Mouse (Mus musculus): ENCODE data around the gene Aqp2. TPM values are rescaled to one million over a fixed set of nuclear protein-coding genes. Genes with fewer than 3 reads are reported as not detected.

Aqp2 gene
- polyA plus RNA-seq (2012; rRNA removed; ENCODE audit: low replicate concordance): 0.22 TPM in 1 of 2 replicates, not detected in the other

GRCm38 (mm10) chr15:99578802-99579485 lies at the start of gene Aqp2:
Gene Aqp2 (plus strand): TSS chr15:99579055.

GRCm38 (mm10) chr15:99590429-99591084 lies 11.7 kb downstream of the Aqp2 start, which contains the start of gene Aqp5:
Gene Aqp5 (plus strand): TSS chr15:99590782.

DNA sequence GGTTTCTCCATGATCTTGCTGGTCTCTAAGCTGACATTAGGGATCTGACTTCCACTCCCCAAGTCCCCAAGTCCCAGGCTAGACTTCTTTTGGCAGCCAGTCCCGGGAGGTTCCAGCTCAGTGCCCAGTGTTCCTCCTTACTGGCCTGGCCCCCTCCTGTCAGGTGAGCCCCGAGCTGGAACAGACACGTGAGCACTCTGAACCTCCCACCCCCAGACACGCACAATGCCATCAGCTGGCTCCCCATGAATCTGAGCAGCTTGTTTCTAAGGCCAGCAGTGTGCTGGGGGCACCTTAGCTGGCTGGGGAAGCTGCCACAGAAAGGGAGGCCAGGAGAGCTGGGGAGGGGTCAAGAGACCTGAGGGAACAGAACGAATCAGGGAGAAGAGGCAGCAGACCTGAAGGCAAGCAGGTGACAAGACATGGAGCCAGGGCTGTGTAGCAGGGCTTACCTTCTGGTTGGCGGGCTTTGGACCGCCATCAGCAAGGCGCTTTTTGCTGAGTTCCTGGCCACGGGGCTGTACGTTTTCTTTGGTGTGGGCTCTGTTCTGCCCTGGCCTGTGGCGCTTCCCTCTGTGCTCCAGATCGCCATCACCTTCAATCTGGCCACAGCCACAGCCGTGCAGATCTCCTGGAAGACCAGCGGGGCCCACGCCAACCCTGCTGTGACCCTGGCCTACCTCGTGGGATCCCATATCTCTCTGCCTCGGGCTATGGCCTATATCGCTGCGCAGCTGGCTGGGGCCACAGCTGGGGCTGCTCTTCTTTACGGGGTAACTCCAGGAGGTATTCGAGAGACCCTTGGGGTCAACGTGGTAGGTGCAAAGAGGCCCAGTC lies 22.3 kb downstream of the Aqp2 start, which contains the start of gene Aqp6:
TSS of gene Aqp6 (plus strand) at position 415 of the 837 bp plus-strand sequence.

Other genes starting within 250 kb of the Aqp2 start
- gene Fmnl3, start 208.6 kb upstream of the Aqp2 start, polyA plus RNA-seq (2012; rRNA removed; ENCODE audit: low replicate concordance): 4.0 and 4.1 TPM in 2 replicates
- gene Tmbim6, start 186.2 kb upstream of the Aqp2 start, polyA plus RNA-seq (2012; rRNA removed; ENCODE audit: low replicate concordance): 1,234 and 2,200 TPM in 2 replicates
- 2.8 and 4.9 TPM in 2 replicates for gene Nckap5l, start 121.3 kb upstream of the Aqp2 start, polyA plus RNA-seq (2012; rRNA removed; ENCODE audit: low replicate concordance)
- 3.6 and 6.0 TPM in 2 replicates for gene Bcdin3d, start 104.3 kb upstream of the Aqp2 start, polyA plus RNA-seq (2012; rRNA removed; ENCODE audit: low replicate concordance)
- 0.84 and 1.6 TPM in 2 replicates for gene Faim2, start 50.9 kb upstream of the Aqp2 start, polyA plus RNA-seq (2012; rRNA removed; ENCODE audit: low replicate concordance)
- gene Aqp5, start 11.7 kb downstream of the Aqp2 start, polyA plus RNA-seq (2012; rRNA removed; ENCODE audit: low replicate concordance): 0.12 and 106 TPM in 2 replicates
- gene Aqp6, start 22.3 kb downstream of the Aqp2 start, polyA plus RNA-seq (2012; rRNA removed; ENCODE audit: low replicate concordance): not detected in 2 replicates
- 6.3 and 9.2 TPM in 2 replicates for gene Racgap1, start 72.6 kb downstream of the Aqp2 start, polyA plus RNA-seq (2012; rRNA removed; ENCODE audit: low replicate concordance)
- gene Asic1, start 91.3 kb downstream of the Aqp2 start, polyA plus RNA-seq (2012; rRNA removed; ENCODE audit: low replicate concordance): 0.64 and 0.94 TPM in 2 replicates
- 23.8 and 25.5 TPM in 2 replicates for gene Smarcd1, start 123.1 kb downstream of the Aqp2 start, polyA plus RNA-seq (2012; rRNA removed; ENCODE audit: low replicate concordance)
- 10.4 and 13.9 TPM in 2 replicates for gene Gm17349, start 126.4 kb downstream of the Aqp2 start, polyA plus RNA-seq (2012; rRNA removed; ENCODE audit: low replicate concordance)
- 405 and 543 TPM in 2 replicates for gene Gpd1, start 138.5 kb downstream of the Aqp2 start, polyA plus RNA-seq (2012; rRNA removed; ENCODE audit: low replicate concordance)
- gene Cox14, start 146.6 kb downstream of the Aqp2 start, polyA plus RNA-seq (2012; rRNA removed; ENCODE audit: low replicate concordance): 343 and 465 TPM in 2 replicates
- gene Cers5, start 193.8 kb downstream of the Aqp2 start, polyA plus RNA-seq (2012; rRNA removed; ENCODE audit: low replicate concordance): 4.2 and 4.4 TPM in 2 replicates